Mouse (Mus musculus) gastrocnemius, postnatal 25 days (tissue): ENCODE data around the gene Prss41. TPM values are rescaled to one million over a fixed set of nuclear protein-coding genes. Genes with fewer than 3 reads are reported as not detected.
A peak's percentile ranks its signal among the peaks of the same experiment; 100 is the strongest.
"Not testable (repeated sequence)": the region's sequence is repeated elsewhere in the genome, so short reads cannot be mapped to it uniquely, and the experiment has no call there.

Source experiments
- DNase-seq: peaks from one replicate; pipeline ENCODE4 v3.0.0; 2022
- long read RNA-seq, 2 experiments: library from polyadenylated mRNA; stranded (forward); transcript quantifications; one replicate each; pipeline ENCODE4 v2.0.0; 2021
- total RNA-seq, 2 experiments: library from RNA; stranded (reverse); gene quantifications; 1 replicate in 1 of 2; 2 replicates in 1 of 2; pipeline ENCODE4 v1.2.3; 2021

Prss41 gene
- not detected for total RNA-seq
- long read RNA-seq, experiment 1 = 0 reads
- long read RNA-seq, experiment 2 = 0 reads

- DNase-seq = no peak
Measured at GRCm38 (mm10) chr17:23843812-23844273, at the start of gene Prss41, which contains the start of gene Prss32. Prss41 (minus strand) TSS chr17:23844172. Prss32 (plus strand) TSS chr17:23843855.

DNA sequence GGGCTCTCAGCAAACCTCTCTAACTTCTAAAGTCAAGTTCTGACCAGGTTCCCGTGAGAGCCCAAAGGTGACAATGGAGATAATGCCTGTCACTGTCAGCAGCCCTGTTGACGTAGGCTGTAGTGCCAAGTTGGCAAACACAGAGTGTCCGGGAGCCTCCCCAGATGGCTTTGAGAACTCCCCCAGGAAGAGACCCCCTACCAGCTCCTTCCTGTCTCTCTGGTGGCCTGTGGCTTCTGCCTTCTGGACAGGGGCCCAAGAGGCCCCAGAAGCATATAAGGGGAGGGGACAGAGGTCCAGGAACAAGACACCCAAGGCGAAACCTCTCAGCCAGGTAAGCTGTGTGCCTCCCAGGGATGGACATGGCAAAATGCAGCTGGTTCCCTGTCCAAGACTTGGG, 36.6 kb upstream of the Prss41 start, which contains the start of the genes Dcpp1 and Dcpp2:
Gene Dcpp1, plus strand, starts transcription at position 301 of the 400 bp plus-strand sequence.
Gene Dcpp2, plus strand, starts transcription at position 305 of the 400 bp plus-strand sequence.
- DNase-seq = not testable (repeated sequence)

- no peak for DNase-seq
Measured at GRCm38 (mm10) chr17:23877166-23877565, 33.2 kb upstream of the Prss41 start.

GRCm38 (mm10) chr17:23876741-23877140, 32.8 kb upstream of the Prss41 start:
- no peak for DNase-seq

DNA sequence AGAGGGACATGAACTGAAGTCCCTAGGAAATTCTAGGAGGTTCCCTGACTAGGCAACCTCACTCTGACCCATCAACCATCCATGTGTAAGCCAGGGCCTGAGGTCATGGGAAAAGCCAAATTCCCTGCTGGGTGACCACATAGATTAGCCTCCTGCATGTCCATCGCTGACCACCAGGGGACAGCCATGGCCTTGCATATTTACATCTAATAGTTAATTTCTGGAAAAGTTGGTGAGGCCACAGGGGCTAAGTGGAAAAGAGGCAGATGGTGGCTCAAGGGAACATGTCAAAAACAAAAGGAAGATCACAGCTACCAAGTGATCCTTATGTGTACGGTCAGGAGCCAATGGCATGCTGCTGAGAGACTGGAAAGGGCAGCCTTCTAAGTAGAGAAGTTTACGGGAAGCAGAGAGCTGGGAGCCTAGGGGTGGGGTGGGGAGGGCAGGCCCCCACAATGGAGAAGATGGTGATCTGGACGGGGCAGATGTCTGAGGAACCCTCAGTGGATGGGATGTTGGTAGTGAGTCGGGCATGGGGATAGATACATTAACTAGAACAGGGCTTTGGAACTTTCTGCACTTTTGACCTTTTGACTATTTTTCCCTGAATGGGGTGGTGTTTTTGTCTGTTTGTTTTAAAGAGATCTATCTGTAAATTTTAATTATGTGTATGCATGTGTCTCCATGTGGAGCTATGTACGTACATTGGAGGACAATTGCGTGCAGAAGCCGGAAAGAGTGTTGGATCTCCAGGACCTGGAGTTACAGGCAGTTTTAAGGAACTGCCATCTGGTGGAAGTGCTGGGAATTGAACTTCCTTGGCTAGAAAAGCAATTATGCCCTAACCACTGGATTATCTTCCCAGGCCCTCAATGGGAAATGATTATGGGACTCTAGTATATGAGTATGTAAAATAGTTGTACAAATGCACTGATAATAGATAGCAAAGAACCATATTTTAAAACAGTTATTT, 30.2 kb upstream of the Prss41 start:
- no peak for DNase-seq

DNA sequence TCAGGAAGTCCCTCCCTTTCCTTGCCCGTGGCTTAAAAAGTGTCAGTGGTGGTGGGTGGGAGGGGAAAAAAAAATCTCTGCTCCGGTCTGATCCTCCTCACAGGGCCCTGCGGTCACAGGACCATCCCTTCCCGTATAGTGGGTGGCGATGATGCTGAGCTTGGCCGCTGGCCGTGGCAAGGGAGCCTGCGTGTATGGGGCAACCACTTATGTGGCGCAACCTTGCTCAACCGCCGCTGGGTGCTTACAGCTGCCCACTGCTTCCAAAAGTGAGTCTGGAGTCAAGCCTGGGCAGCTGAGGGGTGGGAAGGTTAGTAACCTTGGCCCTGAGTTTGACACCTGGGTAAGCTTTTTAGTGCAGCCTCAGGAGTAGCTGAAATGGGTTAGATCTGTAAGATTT, 24.5 kb upstream of the Prss41 start:
- DNase-seq = no peak

GRCm38 (mm10) chr17:23867756-23868155, 23.8 kb upstream of the Prss41 start, which contains the start of gene Prss21:
Prss21 (plus strand) TSS chr17:23868056.
- no peak for DNase-seq

DNA sequence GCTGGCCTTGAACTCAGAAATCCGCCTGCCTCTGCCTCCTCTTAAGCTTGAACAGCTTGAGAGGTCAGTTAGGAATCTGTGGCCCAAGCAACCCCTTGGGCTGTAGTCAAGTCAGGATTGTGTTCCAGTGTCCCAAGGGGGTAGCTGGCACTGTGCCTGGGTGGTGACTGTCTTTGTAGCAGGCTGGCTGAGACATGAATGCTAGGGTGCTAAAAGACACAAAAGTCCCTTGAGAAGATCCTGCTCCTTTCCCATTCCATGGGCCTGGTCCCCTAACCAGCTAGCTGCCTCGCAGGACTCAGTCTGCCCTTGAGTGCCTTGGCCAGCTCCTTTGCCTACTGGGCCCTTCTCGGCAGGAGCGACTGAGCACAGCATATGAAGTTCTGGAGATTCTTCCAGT, 19.0 kb upstream of the Prss41 start:
- DNase-seq = no peak

DNA sequence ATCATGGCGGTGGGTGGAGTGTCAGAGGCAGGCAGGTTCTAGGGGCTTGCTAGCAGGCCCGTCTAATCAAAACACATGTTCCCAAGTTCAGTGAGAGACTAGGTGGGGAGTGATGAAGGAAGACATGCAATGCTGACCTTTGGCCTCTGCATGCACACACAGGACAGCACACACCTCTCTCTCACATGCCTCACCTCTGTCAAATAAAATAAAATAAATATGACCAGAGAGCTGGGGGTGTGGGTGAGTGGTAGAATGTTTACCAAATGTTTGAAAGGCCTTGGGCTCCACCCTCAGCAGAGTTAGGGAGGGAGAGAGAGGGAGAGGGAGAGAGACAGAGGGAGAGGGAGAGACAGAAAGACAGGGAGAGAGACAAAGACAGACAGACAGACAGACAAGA, 13.9 kb upstream of the Prss41 start:
- no peak for DNase-seq

DNA sequence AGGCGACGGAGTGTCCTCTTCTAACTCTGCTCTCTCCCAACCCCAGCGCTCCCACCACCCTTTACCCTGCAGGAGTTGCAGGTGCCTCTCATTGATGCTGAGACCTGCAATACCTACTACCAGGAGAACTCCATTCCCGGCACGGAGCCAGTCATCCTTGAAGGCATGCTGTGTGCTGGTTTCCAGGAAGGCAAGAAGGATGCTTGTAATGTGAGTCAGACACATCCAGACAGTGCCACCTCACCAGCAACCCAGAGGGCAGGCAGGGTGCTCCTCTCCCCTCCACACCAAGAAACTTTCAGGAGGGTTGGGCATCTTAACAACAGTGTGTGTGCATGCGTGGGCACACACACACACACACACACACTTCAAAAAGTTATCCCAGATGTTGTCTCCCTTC, 13.2 kb upstream of the Prss41 start:
- DNase-seq = no peak

GRCm38 (mm10) chr17:23854229-23854765, 10.3 kb upstream of the Prss41 start:
- DNase-seq = no peak

- no peak for DNase-seq
Measured at GRCm38 (mm10) chr17:23853292-23853691, 9.3 kb upstream of the Prss41 start.

GRCm38 (mm10) chr17:23850853-23851749, 7.1 kb upstream of the Prss41 start:
- DNase-seq = no peak

GRCm38 (mm10) chr17:23850028-23850427, 6.1 kb upstream of the Prss41 start:
- DNase-seq = no peak

DNA sequence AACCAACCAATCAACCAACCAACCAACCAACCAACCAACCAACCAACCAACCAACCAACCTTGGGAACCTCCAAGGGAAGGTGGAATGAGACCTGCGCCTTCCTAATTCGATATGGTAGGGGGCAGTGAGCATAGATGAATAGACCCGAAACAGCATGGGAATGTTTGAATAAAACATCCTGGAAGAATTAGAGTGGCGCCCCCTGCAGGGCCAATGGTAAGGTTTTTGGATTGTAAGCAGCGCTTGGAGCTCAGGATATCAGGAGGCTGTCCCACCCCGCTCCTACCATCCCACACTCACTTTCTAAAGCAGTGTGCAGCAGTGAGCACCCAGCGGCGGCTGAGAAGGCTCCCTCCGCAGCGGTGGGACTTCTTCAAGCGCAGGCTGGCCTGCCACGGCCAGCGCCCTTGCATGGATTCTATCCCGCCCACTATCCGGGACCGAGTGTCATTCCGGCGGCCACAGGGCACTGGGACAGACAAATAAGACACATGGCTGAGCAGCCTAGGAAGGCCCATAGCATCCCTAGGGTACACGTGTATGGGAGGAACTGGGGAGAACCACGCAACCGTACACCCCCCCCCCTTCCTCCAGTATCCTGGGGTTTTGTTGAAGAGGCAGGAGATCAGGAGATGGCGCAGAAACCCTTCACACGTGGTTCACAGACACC, 696 bp downstream of the Prss41 start:
- no peak for DNase-seq

- DNase-seq = no peak
Measured at GRCm38 (mm10) chr17:23841145-23841544, 2.8 kb downstream of the Prss41 start.

- no peak for DNase-seq
Measured at GRCm38 (mm10) chr17:23836006-23836575, 7.9 kb downstream of the Prss41 start, which contains the start of gene Prss33. Prss33 (minus strand) TSS chr17:23836056.

GRCm38 (mm10) chr17:23831201-23831600, 12.8 kb downstream of the Prss41 start:
- no peak for DNase-seq

GRCm38 (mm10) chr17:23829064-23829619, 14.8 kb downstream of the Prss41 start, which contains the start of gene Elob:
Elob (minus strand) TSS chr17:23829136.
- DNase-seq = peak; percentile 88

- DNase-seq = peak; percentile 46
Measured at GRCm38 (mm10) chr17:23828271-23829001, 15.5 kb downstream of the Prss41 start.
